Mouse (Mus musculus) lung, adult 2 months (tissue): ENCODE results near the gene Aes. TPM values are rescaled to one million over a fixed set of nuclear protein-coding genes. Genes with fewer than 3 reads are reported as not detected.

Experiments used
- DNase-seq: peaks from one replicate; pipeline ENCODE4 v3.0.0; 2022
- H3K4me1 ChIP-seq: fragments of 200-500 bp; 2 replicates; pipeline ENCODE4 v1.6.1; 2011; ENCODE audit warnings: low read length; ENCODE audit not compliant: control insufficient read depth, insufficient read depth
- H3K4me3 ChIP-seq: fragments of 200-500 bp; replicated peaks from 2 replicates; pipeline ENCODE3; 2011; ENCODE audit warnings: low read depth, mild to moderate bottlenecking, control low read depth, low read length; ENCODE audit errors: extremely low read depth
- CTCF ChIP-seq: fragments of 200-500 bp; IDR thresholded peaks from 2 replicates; pipeline ENCODE4 v1.5.1; 2011; ENCODE audit warnings: mild to moderate bottlenecking, low read length, control low read depth; ENCODE audit not compliant: insufficient read depth
- POLR2A ChIP-seq: fragments of 200-500 bp; IDR thresholded peaks from 2 replicates; pipeline ENCODE4 v1.6.1; 2011; ENCODE audit warnings: low read depth, mild to moderate bottlenecking, control low read depth, low read length, borderline replicate concordance; ENCODE audit errors: extremely low read depth
- WGBS: fragments of 180-500 bp; shearing (Covaris S2); methylation state at CpG from one replicate; pipeline ENCODE4 v1.1.7; 2018; 5-methylcytosine and 5-hydroxymethylcytosine counted together
- polyA plus RNA-seq: library from polyadenylated mRNA; depleted of rRNA; stranded (reverse); fragments of >200 nt; gene quantifications from 2 replicates; pipeline ENCODE4 v1.2.3, GENCODE M21; 2012; rRNA removed

Gene Aes
- polyA plus RNA-seq, 1 experiment: 1,275 TPM

- no peak overlapping the region for H3K4me3 ChIP-seq
- WGBS: 100% methylated on average over 1 of the region's 1 CpGs
- TF ChIP-seq POLR2A (no peak), CTCF (no peak)
- DNase-seq: no peak
- H3K4me1 ChIP-seq: peaks cover 6% of the 10 kb centered on the region
Measured at GRCm38 (mm10) chr10:81608308-81608707, 49.0 kb downstream of the Aes start.

- no peaks in the 10 kb centered on the region for H3K4me1 ChIP-seq
- no peak for TF ChIP-seq CTCF
- TF ChIP-seq POLR2A: no peak
- no peak for DNase-seq
- no peak overlapping the region for H3K4me3 ChIP-seq
- 70% methylated on average over 3 of the region's 3 CpGs for WGBS
Measured at GRCm38 (mm10) chr10:81612779-81613178, 53.5 kb downstream of the Aes start.

- TF ChIP-seq POLR2A (no peak), CTCF (no peak)
- Histone ChIP-seq H3K4me1 (no peaks in the 10 kb centered on the region), H3K4me3 (no peak overlapping the region)
- no peak for DNase-seq
- WGBS: 58% methylated on average over 6 of the region's 6 CpGs
Measured at GRCm38 (mm10) chr10:81615486-81615885, 56.2 kb downstream of the Aes start.

Other genes with a start within 250 kb of the Aes start
- 30.5 and 36.7 TPM in 2 replicates for gene Cactin, start 238.4 kb upstream of the Aes start, polyA plus RNA-seq
- gene Tbxa2r, start 230.8 kb upstream of the Aes start, polyA plus RNA-seq: 39.9 and 44.0 TPM in 2 replicates
- gene Gipc3, start 216.2 kb upstream of the Aes start, polyA plus RNA-seq: 10.3 and 11.2 TPM in 2 replicates
- gene Hmg20b, start 209.0 kb upstream of the Aes start, polyA plus RNA-seq: 106 and 134 TPM in 2 replicates
- gene Mfsd12, start 202.0 kb upstream of the Aes start, polyA plus RNA-seq: 33.3 and 39.9 TPM in 2 replicates
- gene 4930404N11Rik, start 193.7 kb upstream of the Aes start, polyA plus RNA-seq: 21.9 and 25.8 TPM in 2 replicates
- 59.3 and 61.8 TPM in 2 replicates for gene Fzr1, start 181.0 kb upstream of the Aes start, polyA plus RNA-seq
- gene Dohh, start 175.1 kb upstream of the Aes start, polyA plus RNA-seq: 79.2 and 83.4 TPM in 2 replicates
- gene Gm48551, start 175.0 kb upstream of the Aes start, polyA plus RNA-seq: 3.7 and 6.3 TPM in 2 replicates
- 3.6 and 5.9 TPM in 2 replicates for gene Gm48552, start 170.5 kb upstream of the Aes start, polyA plus RNA-seq
- 8.8 and 10.1 TPM in 2 replicates for gene Smim24, start 166.4 kb upstream of the Aes start, polyA plus RNA-seq
- 89.6 and 103 TPM in 2 replicates for gene Nfic, start 103.9 kb upstream of the Aes start, polyA plus RNA-seq
- gene Celf5, start 76.8 kb upstream of the Aes start, polyA plus RNA-seq: 0.92 and 1.1 TPM in 2 replicates
- gene Ncln, start 63.1 kb upstream of the Aes start, polyA plus RNA-seq: 197 and 203 TPM in 2 replicates
- gene S1pr4, start 59.4 kb upstream of the Aes start, polyA plus RNA-seq: 40.3 and 47.5 TPM in 2 replicates
- gene Gna15, start 35.3 kb upstream of the Aes start, polyA plus RNA-seq: 8.5 and 9.5 TPM in 2 replicates
- 114 and 117 TPM in 2 replicates for gene Gna11, start 14.3 kb upstream of the Aes start, polyA plus RNA-seq
- 164 and 218 TPM in 2 replicates for gene Tle2, start 15.1 kb downstream of the Aes start, polyA plus RNA-seq
- gene Tle6, start 41.6 kb downstream of the Aes start, polyA plus RNA-seq: 33.3 and 41.6 TPM in 2 replicates
- gene BC025920, start 46.8 kb downstream of the Aes start, polyA plus RNA-seq: 0.57 and 1.1 TPM in 2 replicates
- 33.7 and 36.2 TPM in 2 replicates for gene Sirt6, start 68.3 kb downstream of the Aes start, polyA plus RNA-seq
- gene Ankrd24, start 69.1 kb downstream of the Aes start, polyA plus RNA-seq: 22.7 and 28.4 TPM in 2 replicates
- 0.33 and 0.57 TPM in 2 replicates for gene Gm10778, start 89.6 kb downstream of the Aes start, polyA plus RNA-seq
- gene Zfp433, start 145.3 kb downstream of the Aes start, polyA plus RNA-seq: 0.45 and 0.47 TPM in 2 replicates
- gene Gm3055, start 211.7 kb downstream of the Aes start, polyA plus RNA-seq: 0.33 and 0.56 TPM in 2 replicates